Mouse (Mus musculus): ENCODE results near the gene Pigyl. TPM values are rescaled to one million over a fixed set of nuclear protein-coding genes. Genes with fewer than 3 reads are reported as not detected.

Pigyl gene
- total RNA-seq, 4 experiments from 2014 or later: 48.6 to 53.6 (median 50.1) TPM

DNA sequence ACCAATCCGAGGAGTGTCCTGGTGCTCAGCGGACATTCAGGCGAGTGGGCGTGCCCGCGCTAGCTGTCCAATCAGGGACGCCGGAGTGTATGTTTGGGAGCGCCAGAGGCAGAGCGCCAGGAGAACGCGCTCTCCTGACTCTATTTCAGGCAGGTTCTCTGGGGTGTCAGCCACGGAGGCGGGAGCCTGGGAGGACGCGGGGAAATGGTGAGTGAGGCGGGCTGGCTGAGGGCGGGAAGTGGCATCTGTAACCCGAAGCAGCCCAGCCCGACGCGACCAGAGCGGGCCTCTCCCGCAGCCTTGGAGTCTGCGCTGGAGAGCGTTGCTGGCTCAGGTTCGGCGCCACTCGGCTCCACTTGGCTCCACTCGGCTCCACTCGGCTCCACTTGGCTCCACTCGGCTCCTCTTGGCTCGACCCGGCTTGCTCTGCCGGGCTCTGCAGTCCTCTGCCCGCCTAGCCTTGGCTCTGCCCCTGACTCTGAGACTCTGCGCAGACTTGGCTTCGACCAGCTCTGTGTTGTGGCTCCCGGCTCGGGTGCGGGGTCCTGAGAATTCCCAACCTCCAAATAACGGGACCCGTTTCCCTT, 31.5 kb downstream of the Pigyl start, which contains the start of gene Zfp872:
TSS of gene Zfp872 (plus strand) at position 66 of the 587 bp plus-strand sequence.
- DNase-seq (ENCODE audit: low spot score): peak; percentile 3

DNA sequence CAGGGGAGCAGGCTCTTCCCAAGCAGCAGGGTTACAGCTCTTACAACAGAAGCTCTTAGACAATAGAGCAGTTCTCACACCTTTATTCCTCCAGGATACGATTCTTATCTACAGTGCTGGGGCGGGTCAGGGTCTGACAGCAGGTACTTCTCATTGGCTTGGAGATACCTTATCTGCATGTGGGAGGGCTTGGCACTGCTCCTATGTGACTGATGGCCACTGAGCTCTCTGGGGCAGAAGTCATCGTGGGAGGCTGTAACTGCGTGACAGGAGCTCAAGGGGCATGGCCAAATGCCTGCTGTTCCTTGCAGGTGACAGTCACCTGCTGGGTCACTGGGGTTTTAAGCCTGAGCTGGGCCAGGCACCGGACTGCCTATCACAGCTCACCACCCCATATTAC, 39.8 kb downstream of the Pigyl start:
- no peak for DNase-seq (ENCODE audit: low spot score)

Small RNA genes within 50 kb of the gene (microRNA-seq; reads per million reads assigned to microRNA genes)
- not detected for gene Mir7084

Other genes starting within 250 kb of the Pigyl start
- gene Rab3d, start 238.7 kb upstream of the Pigyl start, total RNA-seq (2022): 10 to 100 TPM; 13.2 to 16.4 (median 15.4) TPM
- 1 to 10 TPM; 4.9 to 7.4 (median 5.6) TPM for gene Ccdc159, start 229.4 kb upstream of the Pigyl start, total RNA-seq (2022)
- gene Tmem205, start 229.3 kb upstream of the Pigyl start, total RNA-seq (2022): 10 to 100 TPM; 80.1 to 91.4 (median 86.9) TPM
- gene Plppr2, start 219.8 kb upstream of the Pigyl start, total RNA-seq (2022): 1 to 10 TPM; 2.1 to 3.8 (median 3.2) TPM
- gene Swsap1, start 201.1 kb upstream of the Pigyl start, total RNA-seq (2022): 1 to 10 TPM; 8.5 to 8.9 (median 8.7) TPM
- gene Epor, start 193.3 kb upstream of the Pigyl start, total RNA-seq (2022): 1 to 10 TPM; 1.6 to 2.9 (median 2.3) TPM
- 1 to 10 TPM; 4.1 to 5.9 (median 4.3) TPM for gene Rgl3, start 167.4 kb upstream of the Pigyl start, total RNA-seq (2022)
- not detected for gene Ccdc151, start 154.2 kb upstream of the Pigyl start, total RNA-seq (2022)
- gene Prkcsh, start 154.0 kb upstream of the Pigyl start, total RNA-seq (2022): 10 to 100 TPM; 61.9 to 67.3 (median 65.5) TPM
- gene Elavl3, start 104.8 kb upstream of the Pigyl start, total RNA-seq (2022): under 1 TPM; 0.08 to 0.25 (median 0.11) TPM
- under 1 TPM in 1 of 4 experiments, not detected in 3; 0.66 TPM for gene Gm49318, start 85.6 kb upstream of the Pigyl start, total RNA-seq (2022)
- 1 to 10 TPM; 3.0 to 5.0 (median 4.7) TPM for gene Zfp653, start 85.5 kb upstream of the Pigyl start, total RNA-seq (2022)
- 100 to 1,000 TPM; 101 to 109 (median 106) TPM for gene Ecsit, start 71.4 kb upstream of the Pigyl start, total RNA-seq (2022)
- gene Cnn1, start 57.6 kb upstream of the Pigyl start, total RNA-seq (2022): 1 to 10 TPM; 3.4 to 8.7 (median 6.1) TPM
- gene Elof1, start 39.7 kb upstream of the Pigyl start, total RNA-seq (2022): 10 to 100 TPM; 34.9 to 42.6 (median 39.3) TPM
- 1 to 10 TPM in 3 of 4 experiments, under 1 TPM in 1; 0.98 to 1.6 (median 1.2) TPM for gene Acp5, start 21.1 kb upstream of the Pigyl start, total RNA-seq (2022)
- under 1 TPM in 3 of 4 experiments, not detected in 1; 0.09 to 0.16 (median 0.16) TPM for gene Zfp872, start 31.2 kb downstream of the Pigyl start, total RNA-seq (2022)
- 10 to 100 TPM; 23.0 to 29.1 (median 28.4) TPM for gene Zfp809, start 68.9 kb downstream of the Pigyl start, total RNA-seq (2022)
- gene Zfp599, start 103.0 kb downstream of the Pigyl start, total RNA-seq (2022): under 1 TPM; 0.08 to 0.49 (median 0.22) TPM
- gene Zfp810, start 150.8 kb downstream of the Pigyl start, total RNA-seq (2022): 1 to 10 TPM; 4.5 to 8.9 (median 6.3) TPM
- gene Anln, start 232.3 kb downstream of the Pigyl start, total RNA-seq (2022): 1 to 10 TPM in 2 of 4 experiments, under 1 TPM in 2; 0.84 to 2.0 (median 1.1) TPM

Data from heart, adult 8-10 months (tissue).